Mouse (Mus musculus) layer of hippocampus, postnatal 10 days (tissue): ENCODE measurements around the gene Bpifb6. TPM values are rescaled to one million over a fixed set of nuclear protein-coding genes. Genes with fewer than 3 reads are reported as not detected.

Experiments used
- DNase-seq, 2 experiments: peaks; one replicate each; pipeline ENCODE4 v3.0.0; 2021; ENCODE audit warnings: low spot score in 2 of 2
- long read RNA-seq: library from polyadenylated mRNA; stranded (forward); transcript quantifications from one replicate; pipeline ENCODE4 v2.0.0, GENCODE M21; 2023
- total RNA-seq, 2 experiments: library from RNA; stranded (reverse); gene quantifications; 2 replicates each; pipeline ENCODE4 v1.2.3; 2021

Bpifb6 gene
- not detected for total RNA-seq
- long read RNA-seq, result 0 reads

- no peak for DNase-seq
Observed at GRCm38 (mm10) chr2:153900088-153900487, at the start of gene Bpifb6. Gene Bpifb6 (plus strand): TSS chr2:153900388.

- peak; percentile 58 to 76 for DNase-seq
Observed at GRCm38 (mm10) chr2:153851030-153851360, 49.2 kb upstream of the Bpifb6 start.

GRCm38 (mm10) chr2:153853544-153853943, 46.6 kb upstream of the Bpifb6 start:
- no peak for DNase-seq

DNA sequence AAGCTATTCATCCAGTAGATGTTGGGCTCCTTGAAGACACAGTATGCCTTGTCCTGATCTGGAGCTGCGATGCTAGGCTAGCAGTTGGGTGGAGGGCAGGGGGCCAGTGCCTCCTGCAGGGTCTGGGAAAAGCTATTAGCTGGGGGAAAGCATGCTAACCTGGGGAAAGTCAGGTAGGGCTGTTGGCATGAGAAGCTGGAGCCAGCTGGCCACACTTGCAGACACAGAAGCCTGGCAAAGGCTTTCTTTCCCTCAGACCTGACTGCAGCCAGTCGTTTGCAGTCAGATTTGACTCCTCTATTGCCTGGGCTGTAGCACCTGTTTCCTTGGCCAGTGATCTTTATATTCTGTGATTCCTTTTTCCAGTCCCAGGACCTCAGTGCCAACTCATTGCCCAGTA, 40.6 kb upstream of the Bpifb6 start:
- DNase-seq, result no peak

GRCm38 (mm10) chr2:153860315-153860714, 39.9 kb upstream of the Bpifb6 start:
- DNase-seq, result no peak

- no peak for DNase-seq
Observed at GRCm38 (mm10) chr2:153860715-153861114, 39.5 kb upstream of the Bpifb6 start.

- no peak for DNase-seq
Observed at GRCm38 (mm10) chr2:153861960-153862359, 38.2 kb upstream of the Bpifb6 start.

DNA sequence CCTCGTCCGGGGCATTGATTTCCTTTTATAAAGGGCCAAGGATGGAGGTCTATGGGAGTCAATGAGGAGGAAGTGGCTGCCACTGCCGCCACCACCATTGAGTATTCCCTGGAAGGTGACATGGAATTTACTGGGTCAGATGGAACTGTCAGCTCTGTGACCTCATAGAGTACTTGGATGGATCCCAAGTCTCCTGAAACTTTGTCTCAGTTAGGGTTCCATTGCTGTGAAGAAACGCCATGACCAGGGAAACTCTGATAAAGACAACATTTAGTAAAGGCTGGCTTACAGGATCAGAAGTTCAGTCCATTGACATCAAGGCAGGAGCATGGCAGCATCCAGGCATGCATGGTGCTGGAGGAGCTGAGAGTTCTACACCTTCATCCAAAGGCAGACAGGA, 29.2 kb upstream of the Bpifb6 start, which contains the start of gene Sun5:
Gene Sun5, minus strand, starts transcription at position 101 of the 400 bp plus-strand sequence.
- DNase-seq, result no peak

- DNase-seq, result no peak
Observed at GRCm38 (mm10) chr2:153874745-153875144, 25.4 kb upstream of the Bpifb6 start, which contains the start of gene Bpifb2. Gene Bpifb2 (plus strand): TSS chr2:153875045.

DNA sequence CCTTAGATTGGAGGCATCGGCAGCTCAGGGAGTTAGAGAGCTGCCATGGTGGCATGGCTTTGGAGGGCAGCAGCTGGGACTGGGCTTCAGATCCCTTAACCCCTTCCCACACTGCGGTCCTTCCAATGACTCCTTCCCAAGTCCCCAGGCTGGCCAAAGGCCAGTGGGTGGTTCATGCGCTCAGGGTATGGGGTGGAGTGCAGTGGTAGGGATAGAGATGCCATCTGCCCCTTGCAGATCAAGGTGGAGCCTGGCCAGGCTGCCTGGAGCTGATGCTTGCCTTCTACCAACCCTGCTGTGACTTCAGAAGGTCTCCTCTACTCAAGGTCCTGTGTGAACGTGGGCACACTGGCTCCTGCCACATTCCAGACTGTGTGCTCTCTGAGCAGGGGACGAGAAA, 1.1 kb upstream of the Bpifb6 start:
- no peak for DNase-seq

- DNase-seq, result no peak
Observed at GRCm38 (mm10) chr2:153902726-153903125, 2.5 kb downstream of the Bpifb6 start.

- DNase-seq, result no peak
Observed at GRCm38 (mm10) chr2:153906626-153907025, 6.4 kb downstream of the Bpifb6 start.

DNA sequence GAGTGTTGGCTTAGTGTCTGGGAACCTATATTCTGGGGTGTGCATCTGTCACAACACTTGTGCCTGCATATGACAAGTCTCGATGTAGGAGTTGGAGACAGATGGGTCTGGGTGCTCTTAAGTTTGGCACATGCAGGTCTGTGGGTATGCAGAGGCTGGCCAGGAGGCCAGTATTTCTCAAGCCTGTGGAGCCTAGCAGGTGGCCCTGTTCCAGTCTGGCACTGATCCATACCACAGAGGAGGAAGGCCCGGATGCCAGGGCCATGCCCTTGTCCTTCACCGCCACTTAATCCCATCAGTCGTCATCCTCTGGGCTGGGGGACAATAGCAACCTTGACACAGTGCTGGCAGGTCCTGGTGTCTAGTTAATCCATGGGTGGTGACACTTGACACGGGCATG, 14.0 kb downstream of the Bpifb6 start:
- DNase-seq, result peak in 1 of 2 experiments; percentile 32

GRCm38 (mm10) chr2:153917930-153918329, 17.7 kb downstream of the Bpifb6 start, which contains the start of gene Bpifb3:
Gene Bpifb3 (plus strand): TSS chr2:153918230.
- no peak for DNase-seq

- DNase-seq, result no peak
Observed at GRCm38 (mm10) chr2:153921246-153921645, 21.1 kb downstream of the Bpifb6 start.

DNA sequence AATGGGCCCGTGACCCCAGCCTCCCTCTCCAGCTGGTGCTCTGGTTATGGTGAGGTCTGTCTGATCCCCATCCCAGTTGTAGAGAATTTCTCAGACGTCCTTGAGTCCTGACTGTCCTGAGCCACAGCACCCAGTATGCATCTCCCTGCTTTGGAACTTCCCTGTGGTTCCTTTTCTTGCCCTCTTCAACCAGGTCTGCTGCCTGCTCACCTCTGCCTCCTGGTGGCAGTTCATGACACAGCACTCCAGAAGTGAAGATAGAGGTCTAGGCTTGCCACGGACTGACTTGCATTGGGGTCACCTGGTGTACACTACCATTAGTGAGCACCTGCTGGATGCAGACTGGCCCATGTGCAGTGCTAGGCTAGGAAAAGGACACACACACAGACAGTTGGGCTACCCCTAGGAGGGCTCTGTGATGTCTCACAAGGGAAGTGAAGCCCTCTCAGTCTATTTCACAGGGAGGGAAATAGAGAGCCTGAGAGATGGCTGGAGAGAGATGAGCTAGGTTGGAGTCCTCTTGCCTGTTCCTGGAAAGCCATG, 29.8 kb downstream of the Bpifb6 start:
- peak; percentile 67 to 76 for DNase-seq

- no peak for DNase-seq
Observed at GRCm38 (mm10) chr2:153931125-153931524, 30.9 kb downstream of the Bpifb6 start.

- DNase-seq, result peak in 1 of 2 experiments; percentile 22
Observed at GRCm38 (mm10) chr2:153933311-153933710, 33.1 kb downstream of the Bpifb6 start.

DNA sequence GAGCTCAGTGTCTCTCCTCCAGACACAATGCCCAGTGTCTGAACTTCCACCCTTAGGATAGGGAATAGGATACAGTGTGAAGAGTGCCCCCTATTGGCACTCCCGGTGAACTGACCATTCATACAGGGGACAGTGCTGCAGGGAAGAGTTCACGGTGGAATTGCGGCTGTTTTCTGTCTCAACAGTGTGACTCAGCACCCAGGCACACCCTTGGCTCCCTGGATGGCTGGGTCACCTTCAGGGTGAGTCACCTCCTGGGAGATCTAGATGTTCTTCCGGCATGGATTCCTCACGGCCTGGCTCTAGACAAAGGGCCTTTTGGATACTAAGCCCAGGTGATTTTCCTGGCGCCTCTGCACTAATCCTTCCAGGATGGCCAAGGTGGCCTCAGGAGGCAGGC, 35.2 kb downstream of the Bpifb6 start:
- no peak for DNase-seq

DNA sequence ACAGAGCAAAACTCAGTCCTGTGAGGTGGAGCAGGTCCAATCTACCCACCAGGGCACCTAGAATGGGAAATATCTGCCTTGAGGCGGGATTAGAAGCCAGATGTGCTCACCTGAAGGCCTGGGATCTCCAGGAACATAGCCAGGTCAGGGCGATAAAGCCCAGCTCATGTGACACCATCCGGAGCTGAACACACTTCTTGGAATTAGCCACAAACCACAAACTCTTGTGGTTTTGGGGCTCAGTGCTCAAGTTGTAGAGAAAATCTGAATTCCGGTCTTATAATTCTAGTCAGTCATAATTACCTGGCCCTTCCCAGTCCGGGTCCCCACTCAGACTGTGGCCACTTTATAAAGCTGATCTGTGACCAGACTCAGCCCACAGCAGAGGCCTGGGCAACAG, 37.7 kb downstream of the Bpifb6 start, which contains the start of gene Bpifb4:
Gene Bpifb4, plus strand, starts transcription at position 370 of the 400 bp plus-strand sequence.
- DNase-seq, result no peak

DNA sequence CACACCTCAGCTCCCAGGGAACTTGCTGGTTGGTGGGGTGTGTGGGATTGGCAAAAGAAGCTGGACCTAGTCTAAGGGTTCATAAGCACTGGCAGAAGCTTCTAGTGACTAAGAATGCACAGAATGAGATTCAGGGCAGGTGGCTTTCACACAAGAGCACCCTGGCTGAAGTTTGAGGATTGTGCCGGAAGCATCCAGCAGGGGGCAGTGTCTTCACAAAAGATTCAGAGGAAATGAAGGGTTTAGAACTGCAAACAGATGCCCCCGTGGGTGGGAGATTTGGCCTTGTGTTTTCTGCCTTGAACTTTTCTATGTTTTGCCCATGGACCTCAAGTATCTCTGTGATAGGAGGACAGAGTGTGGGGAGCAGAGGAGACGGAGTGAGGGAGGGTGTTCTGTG, 43.3 kb downstream of the Bpifb6 start:
- DNase-seq, result peak; percentile 73 to 74

GRCm38 (mm10) chr2:153944567-153944966, 44.4 kb downstream of the Bpifb6 start:
- DNase-seq, result no peak

- peak; percentile 83 to 85 for DNase-seq
Observed at GRCm38 (mm10) chr2:153952897-153953296, 52.7 kb downstream of the Bpifb6 start.
